Mouse (Mus musculus): ENCODE data around the gene Top3b. TPM values are rescaled to one million over a fixed set of nuclear protein-coding genes. Genes with fewer than 3 reads are reported as not detected.

Gene Top3b
- polyA plus RNA-seq, 1 experiment from 2014 or later: 81.7 TPM

Other genes starting within 250 kb of the Top3b start
- not detected in 2 replicates for gene Olfr19, start 194.3 kb upstream of the Top3b start, polyA plus RNA-seq (2016; fragmentation: Nextera tagmentation; extraction: Ambion mirVana)
- 7.5 and 8.6 TPM in 2 replicates for gene Spag6l, start 41.3 kb upstream of the Top3b start, polyA plus RNA-seq (2016; fragmentation: Nextera tagmentation; extraction: Ambion mirVana)
- gene Igll1, start 6.8 kb upstream of the Top3b start, polyA plus RNA-seq (2016; fragmentation: Nextera tagmentation; extraction: Ambion mirVana): not detected in 2 replicates
- 1.6 and 2.5 TPM in 2 replicates for gene Vpreb1, start 107 bp downstream of the Top3b start, polyA plus RNA-seq (2016; fragmentation: Nextera tagmentation; extraction: Ambion mirVana)
- gene Ppm1f, start 25.7 kb downstream of the Top3b start, polyA plus RNA-seq (2016; fragmentation: Nextera tagmentation; extraction: Ambion mirVana): 36.3 and 37.9 TPM in 2 replicates
- 162 and 163 TPM in 2 replicates for gene Mapk1, start 112.6 kb downstream of the Top3b start, polyA plus RNA-seq (2016; fragmentation: Nextera tagmentation; extraction: Ambion mirVana)
- 96.2 and 105 TPM in 2 replicates for gene Ypel1, start 199.0 kb downstream of the Top3b start, polyA plus RNA-seq (2016; fragmentation: Nextera tagmentation; extraction: Ambion mirVana)
- 154 and 157 TPM in 2 replicates for gene Ppil2, start 240.5 kb downstream of the Top3b start, polyA plus RNA-seq (2016; fragmentation: Nextera tagmentation; extraction: Ambion mirVana)